Mouse (Mus musculus): Measurements from ENCODE around the gene Stx4a. TPM values are rescaled to one million over a fixed set of nuclear protein-coding genes. Genes with fewer than 3 reads are reported as not detected.

Stx4a gene
- polyA plus RNA-seq, 2 experiments: 41.0 to 147 TPM

DNA sequence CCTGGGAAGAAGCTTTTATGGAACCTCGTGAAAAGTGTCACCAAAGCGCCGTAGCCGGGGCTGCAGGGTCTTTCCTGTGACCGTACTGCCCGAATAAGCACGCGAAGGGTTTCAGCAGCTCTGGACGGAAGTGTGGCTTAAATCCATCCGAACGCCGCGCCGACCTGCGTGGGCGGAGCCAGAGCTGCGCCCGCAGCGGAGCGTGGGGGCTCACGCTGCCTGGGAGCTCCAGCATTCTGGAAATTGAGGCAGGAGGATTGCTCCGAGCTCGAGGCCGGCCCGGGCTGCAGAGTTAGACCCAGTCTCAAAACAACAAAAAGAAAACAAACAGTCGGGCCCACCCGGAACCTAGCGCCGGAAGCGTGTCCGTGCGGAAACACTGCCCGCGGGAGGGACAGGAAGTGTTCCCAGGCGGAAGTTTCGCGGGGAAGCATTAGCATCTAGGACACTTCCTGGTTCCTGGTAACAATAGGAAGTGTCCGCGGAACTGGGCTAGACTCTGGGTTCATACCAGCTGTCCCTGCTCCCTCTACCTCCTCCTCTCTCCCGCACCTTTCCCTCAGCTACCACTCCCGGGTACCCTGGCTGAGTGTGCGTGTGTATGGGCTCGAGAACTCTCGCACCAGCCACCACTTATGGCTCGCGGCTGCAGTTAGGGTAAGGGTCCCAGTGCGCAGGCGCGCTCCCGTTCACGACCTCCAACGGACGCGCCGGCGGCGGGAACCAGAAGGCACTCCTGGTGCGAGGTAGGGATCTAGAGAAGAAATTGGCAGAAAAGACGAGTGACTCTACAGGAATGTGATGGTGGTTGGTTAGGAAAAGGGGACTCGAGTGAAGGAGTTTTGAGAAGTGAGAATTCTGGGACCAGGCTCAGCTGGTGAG lies 52.6 kb downstream of the Stx4a start, which contains the start of gene Zfp668:
Zfp668 (minus strand) TSS at position 362 of the 882 bp plus-strand sequence.
- peak within 1 kb of the TSS; percentile 74 for H3K4me2 ChIP-seq (replicated peaks; ENCODE audit: low read depth, low read length, severe bottlenecking)
- under 1% methylated on average over 60 of the region's 60 CpGs for WGBS
- H3K4me3 ChIP-seq (replicated peaks; ENCODE audit: low read length): peak within 1 kb of the TSS; percentile 94
- peaks cover 39% of the 10 kb centered on the region for H3K36me3 ChIP-seq (ENCODE audit: control insufficient read depth, insufficient read depth, low read length)
- H3K9me3 ChIP-seq (ENCODE audit: control insufficient read depth, low read length): no peaks in the 10 kb centered on the region
- peaks cover 14% of the 10 kb centered on the region for H3K4me1 ChIP-seq (ENCODE audit: control insufficient read depth, insufficient read depth, low read length)
- H3K9ac ChIP-seq (ENCODE audit: low read depth, low read length, severe bottlenecking): peak within 1 kb of the TSS; percentile 97
- no peaks in the 10 kb centered on the region for H3K27me3 ChIP-seq (ENCODE audit: control insufficient read depth, insufficient read depth, low read length)
- TF ChIP-seq POLR2A (IDR thresholded peaks at IDR 0.05; ENCODE audit: borderline replicate concordance, extremely low read depth, insufficient read depth, insufficient read length): peak; percentile 40; the same call in 1 of the 2 replicates
- ATAC-seq (ENCODE audit: low FRiP score, low read depth) (peak; percentile 58), DNase-seq (ENCODE audit: low spot score) (peak; percentile 97)
- H3K27ac ChIP-seq (replicated peaks; ENCODE audit: low read depth, low read length): peak within 1 kb of the TSS; percentile 99

DNA sequence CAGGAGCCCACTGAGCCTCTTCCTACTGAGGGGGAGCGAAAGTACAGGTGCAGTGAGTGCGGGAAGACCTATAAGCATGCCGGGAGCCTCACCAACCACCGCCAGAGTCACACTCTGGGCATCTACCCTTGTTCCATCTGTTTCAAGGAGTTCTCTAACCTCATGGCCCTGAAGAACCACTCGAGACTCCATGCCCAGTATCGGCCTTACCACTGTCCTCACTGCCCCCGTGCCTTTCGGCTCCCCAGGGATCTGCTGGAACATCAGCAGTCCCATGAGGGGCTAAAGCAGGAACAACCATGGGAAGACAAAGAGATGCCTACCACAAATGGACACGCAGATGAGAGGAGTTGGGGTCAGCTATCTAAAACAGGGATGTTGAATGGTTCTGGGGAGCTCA lies 55.2 kb downstream of the Stx4a start:
- Histone ChIP-seq H3K27ac (replicated peaks; ENCODE audit: low read depth, low read length) (no peak overlapping the region), H3K9ac (ENCODE audit: low read depth, low read length, severe bottlenecking) (no peak overlapping the region), H3K9me3 (ENCODE audit: control insufficient read depth, low read length) (no peaks in the 10 kb centered on the region), H3K36me3 (ENCODE audit: control insufficient read depth, insufficient read depth, low read length) (peaks cover 61% of the 10 kb centered on the region), H3K27me3 (ENCODE audit: control insufficient read depth, insufficient read depth, low read length) (no peaks in the 10 kb centered on the region), H3K4me2 (replicated peaks; ENCODE audit: low read depth, low read length, severe bottlenecking) (no peak overlapping the region), H3K4me1 (ENCODE audit: control insufficient read depth, insufficient read depth, low read length) (peaks cover 10% of the 10 kb centered on the region), H3K4me3 (replicated peaks; ENCODE audit: low read length) (no peak overlapping the region)
- 97% methylated on average over 9 of the region's 9 CpGs for WGBS
- DNase-seq (ENCODE audit: low spot score): no peak
- no peak for TF ChIP-seq POLR2A (IDR thresholded peaks at IDR 0.05; ENCODE audit: borderline replicate concordance, extremely low read depth, insufficient read depth, insufficient read length)
- no peak for ATAC-seq (ENCODE audit: low FRiP score, low read depth)

DNA sequence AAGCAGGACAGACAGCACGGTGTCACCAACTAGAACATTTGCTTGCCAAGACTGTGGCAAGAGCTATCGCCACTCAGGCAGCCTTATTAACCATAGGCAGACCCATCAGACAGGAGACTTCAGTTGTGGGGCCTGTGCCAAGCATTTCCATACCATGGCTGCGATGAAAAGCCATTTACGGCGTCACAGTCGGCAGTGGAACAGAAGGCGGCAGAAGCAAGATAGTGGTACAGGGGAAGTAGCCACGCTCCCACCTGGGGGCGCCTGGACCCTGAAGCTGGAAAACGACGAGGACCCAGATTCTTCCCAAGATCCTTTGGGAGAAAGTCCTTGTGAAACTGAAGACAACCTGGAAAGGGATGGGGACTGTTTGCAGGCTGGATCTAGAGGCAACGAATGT lies 56.3 kb downstream of the Stx4a start:
- Histone ChIP-seq H3K27ac (replicated peaks; ENCODE audit: low read depth, low read length) (no peak overlapping the region), H3K9ac (ENCODE audit: low read depth, low read length, severe bottlenecking) (no peak overlapping the region), H3K4me3 (replicated peaks; ENCODE audit: low read length) (no peak overlapping the region), H3K27me3 (ENCODE audit: control insufficient read depth, insufficient read depth, low read length) (no peaks in the 10 kb centered on the region), H3K9me3 (ENCODE audit: control insufficient read depth, low read length) (no peaks in the 10 kb centered on the region), H3K36me3 (ENCODE audit: control insufficient read depth, insufficient read depth, low read length) (peaks cover 72% of the 10 kb centered on the region), H3K4me2 (replicated peaks; ENCODE audit: low read depth, low read length, severe bottlenecking) (no peak overlapping the region), H3K4me1 (ENCODE audit: control insufficient read depth, insufficient read depth, low read length) (peaks cover 6% of the 10 kb centered on the region)
- no peak for TF ChIP-seq POLR2A (IDR thresholded peaks at IDR 0.05; ENCODE audit: borderline replicate concordance, extremely low read depth, insufficient read depth, insufficient read length)
- DNase-seq (ENCODE audit: low spot score) (no peak), ATAC-seq (ENCODE audit: low FRiP score, low read depth) (no peak)
- WGBS: 88% methylated on average over 12 of the region's 12 CpGs

DNA sequence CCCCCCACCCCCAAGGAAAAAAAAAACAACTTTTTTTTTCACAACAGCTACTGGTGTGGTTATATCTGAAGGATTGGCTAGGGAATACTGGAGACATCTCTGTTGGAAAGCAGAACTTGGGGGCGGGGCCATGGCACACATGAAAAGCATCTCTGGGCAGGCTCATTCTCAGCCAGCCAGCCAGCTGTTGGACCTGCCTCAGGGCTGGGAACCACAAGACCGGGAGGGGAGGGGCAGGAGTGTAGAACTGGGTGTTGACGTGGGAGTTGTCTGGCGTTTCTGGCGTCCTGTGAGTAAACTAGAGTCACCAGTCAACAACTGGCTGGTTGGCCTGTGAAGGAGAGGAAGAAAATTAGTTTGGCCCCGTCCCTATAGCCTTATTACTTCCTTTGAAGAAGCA lies 61.9 kb downstream of the Stx4a start:
- Histone ChIP-seq H3K9ac (ENCODE audit: low read depth, low read length, severe bottlenecking) (no peak overlapping the region), H3K27me3 (ENCODE audit: control insufficient read depth, insufficient read depth, low read length) (no peaks in the 10 kb centered on the region), H3K4me2 (replicated peaks; ENCODE audit: low read depth, low read length, severe bottlenecking) (no peak overlapping the region), H3K9me3 (ENCODE audit: control insufficient read depth, low read length) (no peaks in the 10 kb centered on the region), H3K4me3 (replicated peaks; ENCODE audit: low read length) (no peak overlapping the region), H3K36me3 (ENCODE audit: control insufficient read depth, insufficient read depth, low read length) (peaks cover 91% of the 10 kb centered on the region), H3K27ac (replicated peaks; ENCODE audit: low read depth, low read length) (no peak overlapping the region), H3K4me1 (ENCODE audit: control insufficient read depth, insufficient read depth, low read length) (no peaks in the 10 kb centered on the region)
- DNase-seq (ENCODE audit: low spot score) (no peak), ATAC-seq (ENCODE audit: low FRiP score, low read depth) (no peak)
- TF ChIP-seq POLR2A (IDR thresholded peaks at IDR 0.05; ENCODE audit: borderline replicate concordance, extremely low read depth, insufficient read depth, insufficient read length): no peak
- 46% methylated on average over 6 of the region's 6 CpGs for WGBS

GRCm38 (mm10) chr7:127886551-127886950 lies 62.5 kb downstream of the Stx4a start:
- Histone ChIP-seq H3K4me2 (replicated peaks; ENCODE audit: low read depth, low read length, severe bottlenecking) (no peak overlapping the region), H3K27me3 (ENCODE audit: control insufficient read depth, insufficient read depth, low read length) (no peaks in the 10 kb centered on the region), H3K9ac (ENCODE audit: low read depth, low read length, severe bottlenecking) (no peak overlapping the region), H3K36me3 (ENCODE audit: control insufficient read depth, insufficient read depth, low read length) (peaks cover 87% of the 10 kb centered on the region), H3K9me3 (ENCODE audit: control insufficient read depth, low read length) (no peaks in the 10 kb centered on the region), H3K27ac (replicated peaks; ENCODE audit: low read depth, low read length) (no peak overlapping the region), H3K4me3 (replicated peaks; ENCODE audit: low read length) (no peak overlapping the region), H3K4me1 (ENCODE audit: control insufficient read depth, insufficient read depth, low read length) (no peaks in the 10 kb centered on the region)
- DNase-seq (ENCODE audit: low spot score) (no peak), ATAC-seq (ENCODE audit: low FRiP score, low read depth) (no peak)
- WGBS: 84% methylated on average over 6 of the region's 6 CpGs
- no peak for TF ChIP-seq POLR2A (IDR thresholded peaks at IDR 0.05; ENCODE audit: borderline replicate concordance, extremely low read depth, insufficient read depth, insufficient read length)

All from limb, embryonic 14.5 days (tissue).